Mouse (Mus musculus): ENCODE data around the gene Agap1. TPM values are rescaled to one million over a fixed set of nuclear protein-coding genes. Genes with fewer than 3 reads are reported as not detected.

The Agap1 gene
- total and polyA plus RNA-seq, 3 experiments: 0.01 TPM; not detected in 2

DNA sequence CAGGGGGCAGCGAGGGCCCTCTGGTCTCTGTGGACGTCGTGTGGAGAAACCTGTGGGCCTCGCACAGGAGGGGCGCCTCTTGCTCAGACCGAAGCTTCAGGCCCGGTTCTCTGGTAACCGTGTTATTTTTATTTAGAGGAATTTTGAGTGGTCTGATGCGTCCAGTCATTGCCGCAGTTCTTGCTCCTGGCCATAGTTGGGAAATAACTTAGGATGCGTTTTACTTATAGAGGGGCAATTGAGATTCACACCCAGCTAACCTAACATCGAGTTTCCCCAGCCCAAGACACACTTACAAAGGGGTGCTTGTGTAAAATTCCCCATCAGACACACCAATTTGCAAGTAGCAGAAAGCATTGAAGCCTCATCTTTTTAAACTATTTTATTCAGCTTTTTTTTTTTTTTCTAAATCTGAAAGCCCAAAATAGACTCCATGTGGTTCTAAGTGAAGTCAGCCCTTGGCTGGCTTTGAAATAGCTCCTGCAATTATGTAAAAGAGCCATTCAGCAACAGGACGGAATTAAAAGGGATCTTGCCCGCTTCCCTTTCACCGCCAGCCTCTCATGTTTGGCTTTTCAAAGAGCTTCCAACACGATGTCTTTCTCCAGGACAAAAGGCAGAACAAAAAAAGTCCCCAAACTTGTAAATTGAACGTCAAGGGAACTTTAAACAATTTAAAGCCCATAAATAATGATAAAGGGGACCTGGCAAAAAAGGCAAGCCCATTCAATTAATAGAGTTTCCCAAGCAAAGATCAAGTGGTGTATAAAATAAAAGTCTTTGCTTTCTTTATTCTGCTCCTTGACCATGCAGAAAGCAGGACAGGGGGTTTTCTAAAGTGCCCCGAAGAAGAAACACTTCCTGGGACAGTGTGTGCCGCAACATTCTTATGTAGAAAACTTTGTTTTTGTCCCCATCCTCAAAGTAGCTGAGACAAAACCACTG lies 480.0 kb downstream of the Agap1 start:
- Histone ChIP-seq H3K9me3 (replicated peaks; ENCODE audit: insufficient read depth, low read length) (no peaks in the 10 kb centered on the region), H3K4me3 (ENCODE audit: control insufficient read depth in 1 of 2, insufficient read depth in 1 of 2, low read depth in 2 of 2, low read length in 2 of 2) (no peak overlapping the region), H3K79me2 (ENCODE audit: control insufficient read depth, insufficient read depth, low read length, poor library complexity) (no peaks in the 10 kb centered on the region), H3K9ac (ENCODE audit: control insufficient read depth, low read depth, low read length, poor library complexity, severe bottlenecking) (no peak overlapping the region), H3K27me3 (ENCODE audit: control insufficient read depth in 1 of 2, insufficient read depth in 2 of 2, low read length in 2 of 2) (no peaks in the 10 kb centered on the region), H3K27ac (ENCODE audit: control insufficient read depth, low read depth, low read length) (no peak overlapping the region), H3K36me3 (ENCODE audit: control insufficient read depth in 1 of 2, insufficient read depth in 2 of 2, low read length in 2 of 2) (no peaks in the 10 kb centered on the region), H3K4me1 (ENCODE audit: control insufficient read depth in 1 of 2, insufficient read depth in 2 of 2, low read length in 2 of 2) (no peaks in the 10 kb centered on the region)
- no peak for DNase-seq (ENCODE audit: low read depth, low spot score)
- TF ChIP-seq E2F4 (IDR thresholded peaks at IDR 0.05; ENCODE audit: borderline replicate concordance, low read depth, low read length) (no peak), HCFC1 (IDR thresholded peaks at IDR 0.05; ENCODE audit: low read depth, low read length) (no peak), ZNF384 (IDR thresholded peaks at IDR 0.05; ENCODE audit: low read depth, low read length) (no peak), JUND (IDR thresholded peaks at IDR 0.05; ENCODE audit: low read depth, low read length) (no peak), MAZ (IDR thresholded peaks at IDR 0.05; ENCODE audit: low read depth, low read length) (no peak), USF1 (IDR thresholded peaks at IDR 0.05; ENCODE audit: low read depth, low read length) (no peak), USF2 (IDR thresholded peaks at IDR 0.05; ENCODE audit: borderline replicate concordance in 1 of 2, insufficient read depth in 1 of 2, low read depth in 1 of 2, low read length in 2 of 2) (no peak), POLR2A (IDR thresholded peaks at IDR 0.05; ENCODE audit: control insufficient read depth in 1 of 2, insufficient read depth in 1 of 2, low read depth in 1 of 2, low read length in 2 of 2, poor library complexity in 1 of 2) (no peak), ELF1 (IDR thresholded peaks at IDR 0.05; ENCODE audit: low read depth, low read length) (no peak), BHLHE40 (IDR thresholded peaks at IDR 0.05; ENCODE audit: borderline replicate concordance, low read depth, low read length) (no peak), MEF2A (IDR thresholded peaks at IDR 0.05; ENCODE audit: extremely low read depth, insufficient replicate concordance, low read depth, low read length, poor library complexity, severe bottlenecking) (no peak), GABPA (IDR thresholded peaks at IDR 0.05; ENCODE audit: low read depth, low read length) (no peak), MYB (IDR thresholded peaks at IDR 0.05; ENCODE audit: low read depth, low read length) (no peak)

GRCm38 (mm10) chr1:89935493-89936348 lies 481.1 kb downstream of the Agap1 start:
- H3K9ac ChIP-seq (ENCODE audit: control insufficient read depth, low read depth, low read length, poor library complexity, severe bottlenecking): no peak overlapping the region
- no peak overlapping the region for H3K4me3 ChIP-seq (ENCODE audit: control insufficient read depth in 1 of 2, insufficient read depth in 1 of 2, low read depth in 2 of 2, low read length in 2 of 2)
- H3K4me1 ChIP-seq (ENCODE audit: control insufficient read depth in 1 of 2, insufficient read depth in 2 of 2, low read length in 2 of 2): no peaks in the 10 kb centered on the region
- H3K79me2 ChIP-seq (ENCODE audit: control insufficient read depth, insufficient read depth, low read length, poor library complexity): no peaks in the 10 kb centered on the region
- H3K9me3 ChIP-seq (replicated peaks; ENCODE audit: insufficient read depth, low read length): no peaks in the 10 kb centered on the region
- H3K36me3 ChIP-seq (ENCODE audit: control insufficient read depth in 1 of 2, insufficient read depth in 2 of 2, low read length in 2 of 2): no peaks in the 10 kb centered on the region
- no peaks in the 10 kb centered on the region for H3K27me3 ChIP-seq (ENCODE audit: control insufficient read depth in 1 of 2, insufficient read depth in 2 of 2, low read length in 2 of 2)
- TF ChIP-seq NELFE (IDR thresholded peaks at IDR 0.05; ENCODE audit: low read depth, low read length): no peak
- no peak for TF ChIP-seq MAFK (IDR thresholded peaks at IDR 0.05; ENCODE audit: borderline replicate concordance, low read depth, low read length)
- TF ChIP-seq TCF12 (IDR thresholded peaks at IDR 0.05; ENCODE audit: low read depth, low read length): no peak
- TF ChIP-seq NRF1 (IDR thresholded peaks at IDR 0.05; ENCODE audit: insufficient read depth, low read depth, low read length, poor library complexity, severe bottlenecking): no peak
- no peak for TF ChIP-seq ZC3H11A (IDR thresholded peaks at IDR 0.05; ENCODE audit: low read depth, low read length)
- no peak for TF ChIP-seq USF1 (IDR thresholded peaks at IDR 0.05; ENCODE audit: low read depth, low read length)
- TF ChIP-seq HCFC1 (IDR thresholded peaks at IDR 0.05; ENCODE audit: low read depth, low read length): no peak
- TF ChIP-seq GABPA (IDR thresholded peaks at IDR 0.05; ENCODE audit: low read depth, low read length): no peak
- TF ChIP-seq ZNF384 (IDR thresholded peaks at IDR 0.05; ENCODE audit: low read depth, low read length): no peak
- no peak for TF ChIP-seq ZKSCAN1 (IDR thresholded peaks at IDR 0.05; ENCODE audit: low read depth, low read length)
- TF ChIP-seq POLR2A (IDR thresholded peaks at IDR 0.05; ENCODE audit: control insufficient read depth in 1 of 2, insufficient read depth in 1 of 2, low read depth in 1 of 2, low read length in 2 of 2, poor library complexity in 1 of 2): no peak
- TF ChIP-seq MYB (IDR thresholded peaks at IDR 0.05; ENCODE audit: low read depth, low read length): no peak
- no peak overlapping the region for H3K27ac ChIP-seq (ENCODE audit: control insufficient read depth, low read depth, low read length)
- DNase-seq (ENCODE audit: low read depth, low spot score): no peak

All from MEL (cell line).